Mouse (Mus musculus): Measurements from ENCODE around the gene Inpp5a. TPM values are rescaled to one million over a fixed set of nuclear protein-coding genes. Genes with fewer than 3 reads are reported as not detected.

Gene Inpp5a
- polyA plus RNA-seq, 1 experiment from 2014 or later, result 28.4 TPM

- H3K4me3 ChIP-seq (ENCODE audit: low read depth, low read length), result no peak overlapping the region
- no peak overlapping the region for H3K9ac ChIP-seq (ENCODE audit: low read length)
- no peak for ATAC-seq (ENCODE audit: insufficient read depth, low FRiP score, low TSS enrichment)
Measured at GRCm38 (mm10) chr7:139390926-139391325, 2.0 kb downstream of the Inpp5a start.

GRCm38 (mm10) chr7:139391691-139392090 lies 2.8 kb downstream of the Inpp5a start:
- Histone ChIP-seq H3K9ac (ENCODE audit: low read length) (no peak overlapping the region), H3K4me2 (ENCODE audit: low read depth) (no peak overlapping the region), H3K4me3 (ENCODE audit: low read depth, low read length) (no peak overlapping the region), H3K36me3 (ENCODE audit: control insufficient read depth, insufficient read depth, low read length) (no peaks in the 10 kb centered on the region), H3K27ac (ENCODE audit: low read depth, low read length) (no peak overlapping the region), H3K9me3 (ENCODE audit: control insufficient read depth, low read length) (no peaks in the 10 kb centered on the region), H3K4me1 (ENCODE audit: control insufficient read depth, insufficient read depth, low read length) (no peaks in the 10 kb centered on the region), H3K27me3 (ENCODE audit: control insufficient read depth, insufficient read depth, low read length) (no peaks in the 10 kb centered on the region)
- no peak for DNase-seq (ENCODE audit: low spot score)
- 68% methylated on average over 5 of the region's 5 CpGs for WGBS
- no peak for ATAC-seq (ENCODE audit: insufficient read depth, low FRiP score, low TSS enrichment)

More at GRCm38 (mm10) chr7:139390926-139391325, 2.0 kb downstream of the Inpp5a start:
- 85% methylated on average over 9 of the region's 9 CpGs for WGBS
- H3K27ac ChIP-seq (ENCODE audit: low read depth, low read length), result no peak overlapping the region
- H3K9me3 ChIP-seq (ENCODE audit: control insufficient read depth, low read length), result no peaks in the 10 kb centered on the region
- no peak for DNase-seq (ENCODE audit: low spot score)
- no peaks in the 10 kb centered on the region for H3K27me3 ChIP-seq (ENCODE audit: control insufficient read depth, insufficient read depth, low read length)
- no peak overlapping the region for H3K4me2 ChIP-seq (ENCODE audit: low read depth)
- H3K4me1 ChIP-seq (ENCODE audit: control insufficient read depth, insufficient read depth, low read length), result no peaks in the 10 kb centered on the region
- no peaks in the 10 kb centered on the region for H3K36me3 ChIP-seq (ENCODE audit: control insufficient read depth, insufficient read depth, low read length)

GRCm38 (mm10) chr7:139392106-139392505 lies 3.2 kb downstream of the Inpp5a start:
- Histone ChIP-seq H3K9ac (ENCODE audit: low read length) (no peak overlapping the region), H3K27ac (ENCODE audit: low read depth, low read length) (no peak overlapping the region), H3K4me1 (ENCODE audit: control insufficient read depth, insufficient read depth, low read length) (no peaks in the 10 kb centered on the region), H3K4me2 (ENCODE audit: low read depth) (no peak overlapping the region), H3K36me3 (ENCODE audit: control insufficient read depth, insufficient read depth, low read length) (no peaks in the 10 kb centered on the region), H3K27me3 (ENCODE audit: control insufficient read depth, insufficient read depth, low read length) (no peaks in the 10 kb centered on the region), H3K9me3 (ENCODE audit: control insufficient read depth, low read length) (no peaks in the 10 kb centered on the region), H3K4me3 (ENCODE audit: low read depth, low read length) (no peak overlapping the region)
- ATAC-seq (ENCODE audit: insufficient read depth, low FRiP score, low TSS enrichment) (no peak), DNase-seq (ENCODE audit: low spot score) (no peak)
- 76% methylated on average over 2 of the region's 2 CpGs for WGBS

GRCm38 (mm10) chr7:139392691-139393235 lies 3.9 kb downstream of the Inpp5a start:
- H3K9me3 ChIP-seq (ENCODE audit: control insufficient read depth, low read length), result no peaks in the 10 kb centered on the region
- 66% methylated on average over 6 of the region's 6 CpGs for WGBS
- H3K27me3 ChIP-seq (ENCODE audit: control insufficient read depth, insufficient read depth, low read length), result no peaks in the 10 kb centered on the region
- no peak for ATAC-seq (ENCODE audit: insufficient read depth, low FRiP score, low TSS enrichment)
- H3K27ac ChIP-seq (ENCODE audit: low read depth, low read length), result no peak overlapping the region
- no peak overlapping the region for H3K9ac ChIP-seq (ENCODE audit: low read length)
- H3K4me2 ChIP-seq (ENCODE audit: low read depth), result no peak overlapping the region
- no peak overlapping the region for H3K4me3 ChIP-seq (ENCODE audit: low read depth, low read length)
- no peaks in the 10 kb centered on the region; the same call in 1 of the 2 replicates for H3K4me1 ChIP-seq (ENCODE audit: control insufficient read depth, insufficient read depth, low read length)
- H3K36me3 ChIP-seq (ENCODE audit: control insufficient read depth, insufficient read depth, low read length), result no peaks in the 10 kb centered on the region
- DNase-seq (ENCODE audit: low spot score), result no peak

- no peaks in the 10 kb centered on the region; the same call in 1 of the 2 replicates for H3K4me1 ChIP-seq (ENCODE audit: control insufficient read depth, insufficient read depth, low read length)
- H3K9ac ChIP-seq (ENCODE audit: low read length), result no peak overlapping the region
- WGBS, result 79% methylated on average over 8 of the region's 8 CpGs
- H3K4me2 ChIP-seq (ENCODE audit: low read depth), result no peak overlapping the region
- H3K9me3 ChIP-seq (ENCODE audit: control insufficient read depth, low read length), result no peaks in the 10 kb centered on the region
- ATAC-seq (ENCODE audit: insufficient read depth, low FRiP score, low TSS enrichment) (no peak), DNase-seq (ENCODE audit: low spot score) (no peak)
- H3K4me3 ChIP-seq (ENCODE audit: low read depth, low read length), result no peak overlapping the region
- H3K27ac ChIP-seq (ENCODE audit: low read depth, low read length), result no peak overlapping the region
- H3K27me3 ChIP-seq (ENCODE audit: control insufficient read depth, insufficient read depth, low read length), result no peaks in the 10 kb centered on the region
- H3K36me3 ChIP-seq (ENCODE audit: control insufficient read depth, insufficient read depth, low read length), result no peaks in the 10 kb centered on the region
Measured at GRCm38 (mm10) chr7:139397521-139397920, 8.6 kb downstream of the Inpp5a start.

- H3K27ac ChIP-seq (ENCODE audit: low read depth, low read length), result no peak overlapping the region
- no peak for DNase-seq (ENCODE audit: low spot score)
- H3K4me1 ChIP-seq (ENCODE audit: control insufficient read depth, insufficient read depth, low read length), result no peaks in the 10 kb centered on the region; the same call in 1 of the 2 replicates
- no peak overlapping the region for H3K4me2 ChIP-seq (ENCODE audit: low read depth)
- H3K27me3 ChIP-seq (ENCODE audit: control insufficient read depth, insufficient read depth, low read length), result no peaks in the 10 kb centered on the region
- WGBS, result 87% methylated on average over 5 of the region's 5 CpGs
- H3K9me3 ChIP-seq (ENCODE audit: control insufficient read depth, low read length), result no peaks in the 10 kb centered on the region
- H3K9ac ChIP-seq (ENCODE audit: low read length), result no peak overlapping the region
- H3K36me3 ChIP-seq (ENCODE audit: control insufficient read depth, insufficient read depth, low read length), result no peaks in the 10 kb centered on the region
- no peak overlapping the region for H3K4me3 ChIP-seq (ENCODE audit: low read depth, low read length)
- no peak for ATAC-seq (ENCODE audit: insufficient read depth, low FRiP score, low TSS enrichment)
Measured at GRCm38 (mm10) chr7:139398111-139398510, 9.2 kb downstream of the Inpp5a start.

GRCm38 (mm10) chr7:139398530-139399021 lies 9.7 kb downstream of the Inpp5a start:
- DNase-seq (ENCODE audit: low spot score) (no peak), ATAC-seq (ENCODE audit: insufficient read depth, low FRiP score, low TSS enrichment) (no peak)
- WGBS, result 87% methylated on average over 6 of the region's 6 CpGs
- no peak overlapping the region for H3K27ac ChIP-seq (ENCODE audit: low read depth, low read length)
- H3K4me1 ChIP-seq (ENCODE audit: control insufficient read depth, insufficient read depth, low read length), result no peaks in the 10 kb centered on the region; the same call in 1 of the 2 replicates
- no peak overlapping the region for H3K4me2 ChIP-seq (ENCODE audit: low read depth)
- no peak overlapping the region for H3K4me3 ChIP-seq (ENCODE audit: low read depth, low read length)
- H3K36me3 ChIP-seq (ENCODE audit: control insufficient read depth, insufficient read depth, low read length), result no peaks in the 10 kb centered on the region
- H3K9ac ChIP-seq (ENCODE audit: low read length), result no peak overlapping the region
- H3K9me3 ChIP-seq (ENCODE audit: control insufficient read depth, low read length), result no peaks in the 10 kb centered on the region
- H3K27me3 ChIP-seq (ENCODE audit: control insufficient read depth, insufficient read depth, low read length), result no peaks in the 10 kb centered on the region

- no peak for DNase-seq (ENCODE audit: low spot score)
- Histone ChIP-seq H3K4me2 (ENCODE audit: low read depth) (no peak overlapping the region), H3K4me3 (ENCODE audit: low read depth, low read length) (no peak overlapping the region), H3K27me3 (ENCODE audit: control insufficient read depth, insufficient read depth, low read length) (no peaks in the 10 kb centered on the region), H3K27ac (ENCODE audit: low read depth, low read length) (no peak overlapping the region), H3K36me3 (ENCODE audit: control insufficient read depth, insufficient read depth, low read length) (no peaks in the 10 kb centered on the region), H3K4me1 (ENCODE audit: control insufficient read depth, insufficient read depth, low read length) (no peaks in the 10 kb centered on the region; the same call in 1 of the 2 replicates), H3K9me3 (ENCODE audit: control insufficient read depth, low read length) (no peaks in the 10 kb centered on the region), H3K9ac (ENCODE audit: low read length) (no peak overlapping the region)
- no peak for ATAC-seq (ENCODE audit: insufficient read depth, low FRiP score, low TSS enrichment)
- WGBS, result 90% methylated on average over 4 of the region's 4 CpGs
Measured at GRCm38 (mm10) chr7:139399572-139399971, 10.7 kb downstream of the Inpp5a start.

GRCm38 (mm10) chr7:139399977-139400685 lies 11.2 kb downstream of the Inpp5a start:
- H3K4me3 ChIP-seq (ENCODE audit: low read depth, low read length), result no peak overlapping the region
- H3K9ac ChIP-seq (ENCODE audit: low read length), result no peak overlapping the region
- ATAC-seq (ENCODE audit: insufficient read depth, low FRiP score, low TSS enrichment) (no peak), DNase-seq (ENCODE audit: low spot score) (no peak)
- H3K4me2 ChIP-seq (ENCODE audit: low read depth), result no peak overlapping the region
- 90% methylated on average over 11 of the region's 11 CpGs for WGBS
- H3K27ac ChIP-seq (ENCODE audit: low read depth, low read length), result no peak overlapping the region
- no peaks in the 10 kb centered on the region for H3K36me3 ChIP-seq (ENCODE audit: control insufficient read depth, insufficient read depth, low read length)
- H3K9me3 ChIP-seq (ENCODE audit: control insufficient read depth, low read length), result no peaks in the 10 kb centered on the region
- H3K27me3 ChIP-seq (ENCODE audit: control insufficient read depth, insufficient read depth, low read length), result no peaks in the 10 kb centered on the region
- no peaks in the 10 kb centered on the region; the same call in 1 of the 2 replicates for H3K4me1 ChIP-seq (ENCODE audit: control insufficient read depth, insufficient read depth, low read length)

Data from neural tube, embryonic 11.5 days (tissue).